Mouse (Mus musculus): ENCODE results near the gene Pepd. TPM values are rescaled to one million over a fixed set of nuclear protein-coding genes. Genes with fewer than 3 reads are reported as not detected.

The Pepd gene
- polyA plus RNA-seq, 1 experiment: 15.6 TPM

GRCm38 (mm10) chr7:35027801-35028420 lies 115.7 kb downstream of the Pepd start:
- no peak for TF ChIP-seq GATA1 (IDR thresholded peaks at IDR 0.05; ENCODE audit: low read length)

GRCm38 (mm10) chr7:35028559-35028958 lies 116.4 kb downstream of the Pepd start:
- TF ChIP-seq GATA1 (IDR thresholded peaks at IDR 0.05; ENCODE audit: low read length): no peak

GRCm38 (mm10) chr7:35029228-35029627 lies 117.0 kb downstream of the Pepd start:
- no peak for TF ChIP-seq GATA1 (IDR thresholded peaks at IDR 0.05; ENCODE audit: low read length)

- no peak for TF ChIP-seq GATA1 (IDR thresholded peaks at IDR 0.05; ENCODE audit: low read length)
Measured at GRCm38 (mm10) chr7:35029648-35030047, 117.5 kb downstream of the Pepd start.

GRCm38 (mm10) chr7:35030567-35030966 lies 118.4 kb downstream of the Pepd start:
- no peak for TF ChIP-seq GATA1 (IDR thresholded peaks at IDR 0.05; ENCODE audit: low read length)

- no peak for TF ChIP-seq GATA1 (IDR thresholded peaks at IDR 0.05; ENCODE audit: low read length)
Measured at GRCm38 (mm10) chr7:35035141-35035553, 123.0 kb downstream of the Pepd start.

- TF ChIP-seq GATA1 (IDR thresholded peaks at IDR 0.05; ENCODE audit: low read length): no peak
Measured at GRCm38 (mm10) chr7:35035565-35035964, 123.4 kb downstream of the Pepd start.

- no peak for TF ChIP-seq GATA1 (IDR thresholded peaks at IDR 0.05; ENCODE audit: low read length)
Measured at GRCm38 (mm10) chr7:35036266-35036731, 124.1 kb downstream of the Pepd start.

GRCm38 (mm10) chr7:35037408-35037807 lies 125.2 kb downstream of the Pepd start:
- no peak for TF ChIP-seq GATA1 (IDR thresholded peaks at IDR 0.05; ENCODE audit: low read length)

- TF ChIP-seq GATA1 (IDR thresholded peaks at IDR 0.05; ENCODE audit: low read length): no peak
Measured at GRCm38 (mm10) chr7:35040176-35040972, 128.2 kb downstream of the Pepd start.

- no peak for TF ChIP-seq GATA1 (IDR thresholded peaks at IDR 0.05; ENCODE audit: low read length)
Measured at GRCm38 (mm10) chr7:35041286-35042208, 129.4 kb downstream of the Pepd start.

- no peak for TF ChIP-seq GATA1 (IDR thresholded peaks at IDR 0.05; ENCODE audit: low read length)
Measured at GRCm38 (mm10) chr7:35042209-35042554, 130.0 kb downstream of the Pepd start.

GRCm38 (mm10) chr7:35042759-35043217 lies 130.6 kb downstream of the Pepd start:
- no peak for TF ChIP-seq GATA1 (IDR thresholded peaks at IDR 0.05; ENCODE audit: low read length)

GRCm38 (mm10) chr7:35043266-35043817 lies 131.2 kb downstream of the Pepd start:
- no peak for TF ChIP-seq GATA1 (IDR thresholded peaks at IDR 0.05; ENCODE audit: low read length)

- no peak for TF ChIP-seq GATA1 (IDR thresholded peaks at IDR 0.05; ENCODE audit: low read length)
Measured at GRCm38 (mm10) chr7:35044719-35045118, 132.5 kb downstream of the Pepd start.
